Mouse (Mus musculus) CH12.LX (cell line): ENCODE measurements around the gene Prss57. TPM values are rescaled to one million over a fixed set of nuclear protein-coding genes. Genes with fewer than 3 reads are reported as not detected.

Experiments used
- DNase-seq: peaks from one replicate; pipeline ENCODE4 v3.0.0-alpha.2; 2013; ENCODE audit errors: extremely low read depth
- H3K27ac ChIP-seq: 2 replicates; pipeline ENCODE4 v1.5.1; 2012; ENCODE audit warnings: low read depth, mild to moderate bottlenecking, control low read depth, moderate library complexity; ENCODE audit not compliant: insufficient read depth
- H3K27me3 ChIP-seq: replicated peaks from 2 replicates; pipeline ENCODE3; 2012; ENCODE audit warnings: inconsistent platforms
- H3K36me3 ChIP-seq, 2 experiments: replicated peaks in 1 of 2; 2 replicates each; pipeline versions ENCODE3 to v1.6.1; 2012; ENCODE audit warnings: inconsistent platforms in 1 of 2, low read length in 1 of 2, mild to moderate bottlenecking in 1 of 2, mixed read lengths in 1 of 2, moderate library complexity in 1 of 2; ENCODE audit not compliant: control insufficient read depth in 1 of 2, insufficient read depth in 1 of 2
- H3K4me1 ChIP-seq, 2 experiments: 2 replicates each; pipeline ENCODE4 v1.6.1; 2012; ENCODE audit warnings: inconsistent platforms in 1 of 2, moderate library complexity in 1 of 2; ENCODE audit not compliant: insufficient read depth in 2 of 2, control insufficient read depth in 1 of 2
- H3K4me2 ChIP-seq: 2 replicates; pipeline ENCODE4 v1.6.1; 2012; ENCODE audit warnings: low read depth, mild to moderate bottlenecking, control low read depth; ENCODE audit not compliant: poor library complexity, insufficient read depth, severe bottlenecking
- H3K4me3 ChIP-seq, 3 experiments: fragments of 150-350 bp in 1 of 3; sonication (generic) in 1 of 3; replicated peaks in 1 of 3; 2 replicates each; pipeline versions ENCODE3 to v1.5.1; 2011 to 2012; ENCODE audit warnings: low read depth in 2 of 3, low read length in 2 of 3, mild to moderate bottlenecking in 2 of 3, moderate library complexity in 2 of 3, control low read depth in 1 of 3, improper control_type of control experiment in 1 of 3, inconsistent platforms in 1 of 3, mixed read lengths in 1 of 3; ENCODE audit not compliant: poor library complexity in 1 of 3
- H3K79me2 ChIP-seq: replicated peaks from 2 replicates; pipeline ENCODE4 v1.6.1; 2012; ENCODE audit warnings: mild to moderate bottlenecking, moderate library complexity; ENCODE audit not compliant: control insufficient read depth, poor library complexity, insufficient read depth, severe bottlenecking; ENCODE audit errors: extremely low read depth
- H3K9ac ChIP-seq: 2 replicates; pipeline ENCODE4 v1.6.1; 2012; ENCODE audit warnings: low read depth, mild to moderate bottlenecking, control low read depth, moderate library complexity; ENCODE audit not compliant: insufficient read depth
- H3K9me3 ChIP-seq: replicated peaks from 2 replicates; pipeline ENCODE3; 2012; ENCODE audit warnings: low read length, inconsistent platforms, mixed read lengths
- CHD1 ChIP-seq: IDR thresholded peaks from 2 replicates; pipeline ENCODE4 v1.6.1; 2012; ENCODE audit warnings: low read depth, low read length, improper control_type of control experiment, inconsistent platforms
- CHD2 ChIP-seq: IDR thresholded peaks from 2 replicates; pipeline ENCODE4 v1.6.1; 2011; ENCODE audit warnings: low read length, improper control_type of control experiment
- CTCF ChIP-seq, 2 experiments: IDR thresholded peaks in 1 of 2; conservative IDR thresholded peaks in 1 of 2; 2 replicates each; pipeline ENCODE4 v1.5.1; 2011 to 2012; ENCODE audit warnings: low read depth in 2 of 2, low read length in 2 of 2, improper control_type of control experiment in 1 of 2, inconsistent platforms in 1 of 2, mild to moderate bottlenecking in 1 of 2, moderate library complexity in 1 of 2
- ELF1 ChIP-seq: IDR thresholded peaks from 2 replicates; pipeline ENCODE4 v1.6.1; 2014; ENCODE audit warnings: low read depth, mild to moderate bottlenecking, inconsistent platforms, low read length, improper control_type of control experiment
- EP300 ChIP-seq: IDR thresholded peaks from 2 replicates; pipeline ENCODE4 v1.6.1; 2011; ENCODE audit warnings: low read length, improper control_type of control experiment
- ETS1 ChIP-seq: conservative IDR thresholded peaks from 2 replicates; pipeline ENCODE4 v1.6.1; 2012; ENCODE audit warnings: low read depth, mild to moderate bottlenecking, inconsistent platforms, low read length, improper control_type of control experiment, moderate library complexity
- HCFC1 ChIP-seq: IDR thresholded peaks from 2 replicates; pipeline ENCODE4 v1.6.1; 2012; ENCODE audit warnings: low read depth, mild to moderate bottlenecking, inconsistent platforms, low read length, improper control_type of control experiment
- IRF4 ChIP-seq: IDR thresholded peaks from 2 replicates; pipeline ENCODE4 v1.6.1; 2014; ENCODE audit warnings: low read depth, mild to moderate bottlenecking, inconsistent platforms, low read length, improper control_type of control experiment
- JUN ChIP-seq: IDR thresholded peaks from 2 replicates; pipeline ENCODE4 v1.6.1; 2011; ENCODE audit warnings: low read depth, mild to moderate bottlenecking, low read length, improper control_type of control experiment, moderate library complexity; ENCODE audit not compliant: insufficient read depth
- KAT2A ChIP-seq: IDR thresholded peaks from 2 replicates; pipeline ENCODE4 v1.6.1; 2012; ENCODE audit warnings: low read length, improper control_type of control experiment, inconsistent platforms; ENCODE audit not compliant: insufficient replicate concordance
- MAFK ChIP-seq: IDR thresholded peaks from 2 replicates; pipeline ENCODE4 v1.6.1; 2011; ENCODE audit warnings: low read length, improper control_type of control experiment; ENCODE audit not compliant: insufficient replicate concordance
- MYC ChIP-seq: IDR thresholded peaks from 2 replicates; pipeline ENCODE4 v1.6.1; 2011; ENCODE audit warnings: low read depth, mild to moderate bottlenecking, improper control_type of control experiment, low read length
- PAX5 ChIP-seq: IDR thresholded peaks from 2 replicates; pipeline ENCODE4 v1.6.1; 2012; ENCODE audit warnings: low read length, inconsistent platforms, mixed read lengths
- POLR2AphosphoS2 ChIP-seq: IDR thresholded peaks from 2 replicates; pipeline ENCODE4 v1.6.1; 2011; ENCODE audit warnings: low read depth, low read length, improper control_type of control experiment
- RAD21 ChIP-seq: IDR thresholded peaks from 2 replicates; pipeline ENCODE4 v1.6.1; 2011; ENCODE audit warnings: low read depth, mild to moderate bottlenecking, low read length, improper control_type of control experiment, moderate library complexity
- SIN3A ChIP-seq: IDR thresholded peaks from 2 replicates; pipeline ENCODE4 v1.6.1; 2012; ENCODE audit warnings: low read length, improper control_type of control experiment, inconsistent platforms
- TBP ChIP-seq: conservative IDR thresholded peaks from 2 replicates; pipeline ENCODE4 v1.6.1; 2011; ENCODE audit warnings: low read depth, low read length, improper control_type of control experiment
- UBTF ChIP-seq: IDR thresholded peaks from 2 replicates; pipeline ENCODE4 v1.6.1; 2012; ENCODE audit warnings: low read depth, mild to moderate bottlenecking, inconsistent platforms, low read length, improper control_type of control experiment, moderate library complexity
- USF1 ChIP-seq: IDR thresholded peaks from 2 replicates; pipeline ENCODE4 v1.6.1; 2014; ENCODE audit warnings: low read depth, mild to moderate bottlenecking, inconsistent platforms, low read length, improper control_type of control experiment
- USF2 ChIP-seq: conservative IDR thresholded peaks from 2 replicates; pipeline ENCODE4 v1.6.1; 2011; ENCODE audit warnings: low read depth, low read length, improper control_type of control experiment
- ZKSCAN1 ChIP-seq: IDR thresholded peaks from 2 replicates; pipeline ENCODE4 v1.6.1; 2012; ENCODE audit warnings: low read depth, inconsistent platforms, low read length, improper control_type of control experiment, borderline replicate concordance
- ZMIZ1 ChIP-seq: IDR thresholded peaks from 2 replicates; pipeline ENCODE4 v1.6.1; 2012; ENCODE audit warnings: low read depth, mild to moderate bottlenecking, inconsistent platforms, low read length, improper control_type of control experiment
- ZNF384 ChIP-seq: IDR thresholded peaks from 2 replicates; pipeline ENCODE4 v1.6.1; 2012; ENCODE audit warnings: low read depth, low read length, improper control_type of control experiment, inconsistent platforms
- dilution Hi-C: fragments of 300-500 bp; cut with MboI; formaldehyde crosslinking; loops from 2 replicates; pipeline ENCODE4 v1.14.3; 2020; ENCODE audit warnings: low sequenced_read_pairs; ENCODE audit not compliant: extremely low pct_unique_long_range_greater_than_20kb, extremely low pct_ligation_motif_present
- in situ Hi-C: fragments of 300-500 bp; cut with MboI; formaldehyde crosslinking; loops from 3 replicates; pipeline ENCODE4 v1.14.3; 2019; ENCODE audit warnings: low sequenced_read_pairs, low pct_ligation_motif_present, low pct_unique_long_range_greater_than_20kb, mixed read lengths
- polyA plus RNA-seq: library from polyadenylated mRNA; unstranded; fragments of >175 nt; gene quantifications from 2 replicates; pipeline ENCODE4 v1.2.1, GENCODE M21; 2012; ENCODE audit warnings: low read depth; ENCODE audit not compliant: insufficient read length
- total RNA-seq, 2 experiments: library from RNA; depleted of rRNA; stranded (reverse); fragments of 300-350 nt in 1 of 2; fragments of >200 nt in 1 of 2; gene quantifications; 2 replicates each; pipeline ENCODE4 v1.2.3; 2012 to 2014

Gene Prss57
- total and polyA plus RNA-seq, 3 experiments = 0.08 TPM; not detected in 2

- no peak overlapping the region for H3K4me3 ChIP-seq
- no peak for TF ChIP-seq PAX5
- no peak for TF ChIP-seq ZKSCAN1
- no peak for TF ChIP-seq KAT2A
- no peak for TF ChIP-seq CHD2
- TF ChIP-seq IRF4 = no peak
- TF ChIP-seq, all 38 proteins: peak for 0
- dilution Hi-C loops (no loop called here), in situ Hi-C loops (no loop called here)
- Histone ChIP-seq H3K27ac (no peak overlapping the region), H3K27me3 (no peaks in the 10 kb centered on the region), H3K36me3 (peaks cover 97 to 99% of the 10 kb centered on the region in 2 experiments), H3K79me2 (no peaks in the 10 kb centered on the region), H3K4me1 (no peaks in the 10 kb centered on the region), H3K9ac (no peak overlapping the region), H3K9me3 (peaks cover 30% of the 10 kb centered on the region), H3K4me2 (no peak overlapping the region)
- no peak for DNase-seq
Observed at GRCm38 (mm10) chr10:79739234-79739633, 51.5 kb downstream of the Prss57 start.

DNA sequence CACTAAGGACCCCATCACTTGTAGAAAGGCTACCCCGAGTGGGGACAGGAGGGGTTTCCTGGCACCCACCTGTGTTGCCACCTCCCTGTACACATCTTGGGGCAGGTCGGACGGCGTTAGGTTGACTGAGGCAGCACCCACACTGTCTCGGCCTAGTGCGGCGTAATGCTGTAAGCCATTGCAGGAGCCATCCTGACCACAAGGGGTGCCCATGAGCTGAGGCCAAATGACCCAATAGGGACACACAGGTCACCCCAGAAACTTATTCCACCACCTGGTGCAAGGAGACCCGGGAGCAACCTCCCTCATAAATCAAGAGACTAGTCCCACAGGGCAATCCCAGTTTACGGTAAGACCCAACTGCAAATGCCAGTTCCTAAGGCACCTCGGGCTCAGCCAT lies 52.5 kb downstream of the Prss57 start:
- dilution Hi-C loops (no loop called here), in situ Hi-C loops (no loop called here)
- DNase-seq = no peak
- Histone ChIP-seq H3K4me1 (no peaks in the 10 kb centered on the region), H3K79me2 (no peaks in the 10 kb centered on the region), H3K9me3 (peaks cover 33% of the 10 kb centered on the region), H3K27ac (no peak overlapping the region), H3K9ac (no peak overlapping the region), H3K27me3 (no peaks in the 10 kb centered on the region), H3K36me3 (peaks cover 95 to 99% of the 10 kb centered on the region in 2 experiments), H3K4me2 (no peak overlapping the region), H3K4me3 (no peak overlapping the region)
- TF ChIP-seq ELF1 (no peak), CTCF (conservative IDR thresholded peaks at IDR 0.05 in 1 of 2, IDR thresholded peaks at IDR 0.05 in 1 of 2; ENCODE audit: low read depth in 2 of 2, low read length in 2 of 2) (peak; percentile 36 to 61)

DNA sequence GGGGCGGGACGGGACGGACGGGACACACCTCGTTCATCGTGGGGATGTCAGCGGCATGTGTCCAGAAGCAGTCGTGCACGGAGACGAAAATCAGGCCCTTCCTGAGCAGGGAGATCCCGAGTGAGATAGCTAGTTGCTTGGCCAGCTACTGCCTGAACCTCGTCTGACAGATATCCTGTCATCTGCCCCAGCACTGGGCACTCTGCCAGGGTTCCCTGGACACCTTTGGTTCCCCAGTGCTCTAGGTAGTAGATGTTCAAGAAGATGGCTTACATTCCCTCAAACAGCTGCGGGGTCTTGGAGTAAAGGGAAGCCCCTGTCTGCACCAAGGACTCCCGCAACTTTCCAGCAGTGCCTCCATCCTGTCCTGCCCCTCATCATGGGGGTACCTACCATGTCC lies 54.1 kb downstream of the Prss57 start:
- in situ Hi-C loops (no loop called here), dilution Hi-C loops (no loop called here)
- peaks cover 85 to 95% of the 10 kb centered on the region in 2 experiments for H3K36me3 ChIP-seq

More for the DNA sequence above, 54.1 kb downstream of the Prss57 start:
- Histone ChIP-seq H3K79me2 (no peaks in the 10 kb centered on the region), H3K4me2 (no peak overlapping the region), H3K4me1 (no peaks in the 10 kb centered on the region), H3K27me3 (no peaks in the 10 kb centered on the region), H3K9ac (no peak overlapping the region), H3K9me3 (peaks cover 35% of the 10 kb centered on the region), H3K27ac (no peak overlapping the region), H3K4me3 (no peak overlapping the region)
- no peak for DNase-seq
- no peak for TF ChIP-seq KAT2A
- TF ChIP-seq ETS1 = no peak
- no peak for TF ChIP-seq UBTF
- TF ChIP-seq RAD21 = no peak
- TF ChIP-seq MYC = no peak
- no peak for TF ChIP-seq USF1
- no peak for TF ChIP-seq MAFK
- no peak for TF ChIP-seq SIN3A
- TF ChIP-seq CHD1 = no peak
- TF ChIP-seq POLR2AphosphoS2 = no peak
- no peak for TF ChIP-seq EP300
- no peak for TF ChIP-seq TBP
- TF ChIP-seq USF2 = no peak
- TF ChIP-seq HCFC1 = no peak
- no peak for TF ChIP-seq ZMIZ1
- TF ChIP-seq JUN = no peak
- TF ChIP-seq ZNF384 = no peak
- TF ChIP-seq, all 38 proteins: peak for 0
